Mouse (Mus musculus) erythroblast, embryonic 14.5 days (primary cell): ENCODE data around the gene Pid1.

Experiments used
- GATA1 ChIP-seq: IDR thresholded peaks from 2 replicates; pipeline ENCODE4 v1.6.1; 2012; ENCODE audit warnings: low read length, inconsistent platforms, mixed read lengths
- TAL1 ChIP-seq: IDR thresholded peaks from 3 replicates; pipeline ENCODE4 v1.6.1; 2012; ENCODE audit warnings: low read length, inconsistent platforms, mixed read lengths

DNA sequence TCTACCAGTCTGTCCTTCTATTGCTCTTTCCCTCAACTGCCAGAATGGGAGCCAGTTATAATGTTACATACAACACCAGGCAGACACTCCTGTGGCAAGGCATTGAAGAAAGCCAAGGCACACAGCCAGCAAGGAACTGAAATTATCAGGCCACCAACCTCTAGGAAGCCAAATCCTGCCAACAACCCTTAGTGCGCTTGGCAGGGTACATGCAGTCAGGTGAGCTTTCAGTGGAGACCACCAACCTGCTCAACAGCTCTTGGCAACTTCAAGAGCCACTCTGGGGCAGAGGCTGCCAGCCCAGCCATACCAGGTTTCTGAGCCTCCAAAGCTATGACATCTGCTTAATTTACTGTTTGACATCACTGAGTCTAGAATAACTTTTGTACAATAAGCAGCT lies 232.2 kb downstream of the Pid1 start:
- TF ChIP-seq TAL1 (no peak), GATA1 (no peak)
